ENCODE assay signal across 22 mouse cellular contexts in the genomic region with DNA sequence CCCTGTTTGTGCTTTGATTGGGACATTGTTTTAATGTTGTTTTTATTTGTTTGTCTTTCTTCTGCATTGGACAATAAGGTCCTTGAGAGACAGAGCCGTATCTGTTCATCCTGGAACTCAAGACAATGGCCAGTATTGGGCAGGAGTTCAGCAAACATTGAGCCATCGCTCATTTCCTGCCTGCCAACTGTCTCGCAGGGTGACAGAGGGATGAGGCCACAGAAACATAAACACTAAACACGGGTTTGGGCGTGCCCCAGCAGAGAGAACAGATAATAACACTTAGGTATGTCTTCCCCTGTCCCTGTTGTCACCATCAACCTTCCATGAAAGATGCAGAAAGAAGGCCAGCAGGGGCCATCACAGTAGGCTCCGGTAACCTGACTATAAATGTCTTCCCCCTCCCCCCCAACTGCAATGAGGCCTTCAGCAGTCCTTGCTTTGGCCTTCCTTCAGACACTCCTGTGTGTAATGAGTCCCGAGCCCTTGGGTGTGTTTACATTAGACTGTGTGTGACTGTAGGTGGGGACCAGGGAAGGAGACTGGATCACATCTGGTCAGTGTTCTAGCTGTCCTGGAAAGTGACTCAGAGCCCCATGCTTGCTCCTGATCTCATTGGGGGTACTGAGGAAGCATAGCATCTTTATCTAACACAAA. TPM values are rescaled to one million over a fixed set of nuclear protein-coding genes. Genes with fewer than 3 reads are reported as not detected.
DNase-seq lines count a peak whose midpoint lies in the region; ATAC-seq and TF ChIP-seq lines count a peak whose summit lies in the region.
"Had no signal": no experiment of that assay in that cellular context is flagged by ENCODE, and none has a peak within 500 bp of the region (broad histone marks: within the 10 kb centered on the region; RNA-seq: fewer than 3 reads in every experiment).

No protein-coding gene starts in this region.

- no peaks in the 10 kb centered on the region for H3K36me3 ChIP-seq in forebrain, embryonic 11.5 days (ENCODE audit: control insufficient read depth, insufficient read depth, low read length)
- H3K36me3 ChIP-seq: embryonic facial prominence, embryonic 15.5 days; neural tube, embryonic 13.5 days had no signal

- ATAC-seq in forebrain, embryonic 11.5 days (replicated peaks; ENCODE audit: low FRiP score) = no peak
- ATAC-seq: forebrain, embryonic 13.5 days; hindbrain, postnatal 0 days; Patski had no signal

- no peak overlapping the region for H3K9ac ChIP-seq in forebrain, embryonic 11.5 days (ENCODE audit: low read length)
- H3K9ac ChIP-seq: embryonic facial prominence, embryonic 15.5 days; forebrain, embryonic 13.5 days; liver, embryonic 14.5 days; neural tube, embryonic 13.5 days had no signal

- H3K4me1 ChIP-seq in forebrain, embryonic 11.5 days (replicated peaks; ENCODE audit: control insufficient read depth, insufficient read depth, low read length) = no peaks in the 10 kb centered on the region
- H3K4me1 ChIP-seq: forebrain, embryonic 13.5 days had no signal

- no peaks in the 10 kb centered on the region for H3K9me3 ChIP-seq in forebrain, embryonic 11.5 days (ENCODE audit: control insufficient read depth, low read length)
- H3K9me3 ChIP-seq: embryonic facial prominence, embryonic 15.5 days; forebrain, embryonic 13.5 days; neural tube, embryonic 13.5 days had no signal

- 82% methylated on average over 7 of the region's 7 CpGs for WGBS in forebrain, embryonic 11.5 days

- DNase-seq in layer of hippocampus, adult 2 months (ENCODE audit: low spot score in 2 of 2) = no peak
- no peak for DNase-seq in layer of hippocampus, postnatal 25 days (ENCODE audit: extremely low spot score in 1 of 2, low spot score in 1 of 2)
- peak; percentile 87 for DNase-seq in adipocyte (ENCODE audit: low spot score)
- peak; percentile 87 for DNase-seq in brain, adult 2 months (ENCODE audit: low read depth, low spot score)
- peak; percentile 54 for DNase-seq in lung, postnatal 10 days
- DNase-seq in embryo, embryonic 9.5 days (ENCODE audit: extremely low spot score) = no peak
- no peak for DNase-seq in forebrain, embryonic 11.5 days (ENCODE audit: low spot score)
- DNase-seq in right cerebral cortex, postnatal 4 days = no peak
- DNase-seq: cerebellum, adult 11 months; cerebellum, postnatal 14 days; embryo, embryonic 11 days; gastrocnemius, postnatal 10 days; heart, adult 2 months; kidney, adult 2 months; kidney, postnatal 10 days; midbrain, embryonic 14.5 days had no signal

- no peak overlapping the region for H3K4me2 ChIP-seq in forebrain, embryonic 11.5 days (ENCODE audit: low read depth, low read length, severe bottlenecking)
- H3K4me2 ChIP-seq: embryonic facial prominence, embryonic 15.5 days; forebrain, embryonic 13.5 days; neural tube, embryonic 13.5 days had no signal

- no peaks in the 10 kb centered on the region for H3K27me3 ChIP-seq in forebrain, embryonic 11.5 days (ENCODE audit: control insufficient read depth, insufficient read depth, low read length)
- H3K27me3 ChIP-seq: embryonic facial prominence, embryonic 15.5 days; forebrain, embryonic 13.5 days; neural tube, embryonic 13.5 days; Patski had no signal

- no peak overlapping the region for H3K4me3 ChIP-seq in layer of hippocampus, adult 2 months
- no peak overlapping the region for H3K4me3 ChIP-seq in forebrain, embryonic 11.5 days (ENCODE audit: low read depth, low read length)
- H3K4me3 ChIP-seq: embryonic facial prominence, embryonic 15.5 days; forebrain, embryonic 13.5 days; heart, adult 2 months; neural tube, embryonic 13.5 days had no signal

- H3K27ac ChIP-seq in layer of hippocampus, adult 2 months = peak overlapping the region; percentile 52; the same call in 1 of the 2 replicates
- no peak overlapping the region for H3K27ac ChIP-seq in forebrain, embryonic 11.5 days (ENCODE audit: low read depth, low read length)
- H3K27ac ChIP-seq: embryonic facial prominence, embryonic 15.5 days; forebrain, embryonic 13.5 days; heart, adult 2 months; hindbrain, postnatal 0 days; liver, embryonic 14.5 days; neural tube, embryonic 13.5 days had no signal

- TF ChIP-seq CTCF in layer of hippocampus, adult 2 months (conservative IDR thresholded peaks at IDR 0.05) = no peak

RNA-seq across cellular contexts. Expression of a gene that starts 33.2 kb away (rescaled TPM):
- total RNA-seq in layer of hippocampus, adult 2 months (2021) = 10 to 100 TPM; 75.7 to 83.3 TPM
- 10 to 100 TPM; 54.2 to 60.3 TPM for total RNA-seq in layer of hippocampus, postnatal 25 days (2021)
- polyA plus RNA-seq in forebrain, embryonic 11.5 days (2014; fragmentation: Nextera tagmentation; extraction: Ambion mirVana) = 10.1 and 11.8 TPM in 2 replicates

Comparison
In these comparisons a context has a peak if more than half of its experiments do, and no peak if none do; other contexts are left out.
1. DNase-seq: peak in adipocyte (single experiment), brain, adult 2 months (single experiment) and lung, postnatal 10 days (single experiment); none in layer of hippocampus, adult 2 months (0 of 2), layer of hippocampus, postnatal 25 days (0 of 2), embryo, embryonic 9.5 days (single experiment), forebrain, embryonic 11.5 days (single experiment) and right cerebral cortex, postnatal 4 days (single experiment).